Mouse (Mus musculus): ENCODE results near the gene Ap3b2. TPM values are rescaled to one million over a fixed set of nuclear protein-coding genes. Genes with fewer than 3 reads are reported as not detected.
"Not testable (repeated sequence)": the region's sequence is repeated elsewhere in the genome, so short reads cannot be mapped to it uniquely, and the experiment has no call there.

Ap3b2 gene
- polyA plus RNA-seq, 1 experiment from 2014 or later, result 2.1 TPM

- H3K36me3 ChIP-seq (ENCODE audit: control insufficient read depth, insufficient read depth, low read length), result no peaks in the 10 kb centered on the region
- H3K9ac ChIP-seq (ENCODE audit: low read length), result no peak overlapping the region
- WGBS, result 51% methylated on average over 9 of the region's 9 CpGs
- no peaks in the 10 kb centered on the region for H3K9me3 ChIP-seq (ENCODE audit: control insufficient read depth, low read length)
- ATAC-seq (ENCODE audit: low FRiP score, low TSS enrichment) (no peak), DNase-seq (ENCODE audit: low spot score) (no peak)
- TF ChIP-seq CTCF (IDR thresholded peaks at IDR 0.05; ENCODE audit: low read depth), result no peak
- TF ChIP-seq EP300 (optimal IDR thresholded peaks at IDR 0.05), result no peak
- H3K4me1 ChIP-seq (replicated peaks; ENCODE audit: control insufficient read depth, insufficient read depth), result no peaks in the 10 kb centered on the region
- peak overlapping the region; percentile 40; the same call in 1 of the 2 replicates for H3K4me3 ChIP-seq (ENCODE audit: low read depth, low read length)
- peak overlapping the region; percentile 62; the same call in 1 of the 2 replicates for H3K4me2 ChIP-seq (replicated peaks; ENCODE audit: low read depth)
- no peak overlapping the region for H3K27ac ChIP-seq (replicated peaks)
- 0 out of 2 replicates have a peak, but pooled peaks cover 3% of the 10 kb centered on the region for H3K27me3 ChIP-seq (ENCODE audit: control insufficient read depth, insufficient read depth, low read length)
Observed at GRCm38 (mm10) chr7:81492628-81493027, 1.1 kb downstream of the Ap3b2 start.

- Histone ChIP-seq H3K4me3 (ENCODE audit: low read depth, low read length) (no peak overlapping the region), H3K4me1 (replicated peaks; ENCODE audit: control insufficient read depth, insufficient read depth) (no peaks in the 10 kb centered on the region), H3K36me3 (ENCODE audit: control insufficient read depth, insufficient read depth, low read length) (no peaks in the 10 kb centered on the region), H3K27ac (replicated peaks) (no peak overlapping the region), H3K27me3 (ENCODE audit: control insufficient read depth, insufficient read depth, low read length) (0 out of 2 replicates have a peak, but pooled peaks cover 3% of the 10 kb centered on the region), H3K9me3 (ENCODE audit: control insufficient read depth, low read length) (no peaks in the 10 kb centered on the region), H3K4me2 (replicated peaks; ENCODE audit: low read depth) (no peak overlapping the region), H3K9ac (ENCODE audit: low read length) (no peak overlapping the region)
- ATAC-seq (ENCODE audit: low FRiP score, low TSS enrichment) (no peak), DNase-seq (ENCODE audit: low spot score) (no peak)
- TF ChIP-seq CTCF (IDR thresholded peaks at IDR 0.05; ENCODE audit: low read depth) (no peak), EP300 (optimal IDR thresholded peaks at IDR 0.05) (no peak)
- WGBS, result 10% methylated on average over 9 of the region's 9 CpGs
Observed at GRCm38 (mm10) chr7:81489649-81490048, 4.1 kb downstream of the Ap3b2 start.

- no peak overlapping the region for H3K4me3 ChIP-seq (ENCODE audit: low read depth, low read length)
- H3K27ac ChIP-seq (replicated peaks), result no peak overlapping the region
- H3K4me1 ChIP-seq (replicated peaks; ENCODE audit: control insufficient read depth, insufficient read depth), result no peaks in the 10 kb centered on the region
- TF ChIP-seq EP300 (optimal IDR thresholded peaks at IDR 0.05) (no peak), CTCF (IDR thresholded peaks at IDR 0.05; ENCODE audit: low read depth) (no peak)
- 0 out of 2 replicates have a peak, but pooled peaks cover 5% of the 10 kb centered on the region for H3K27me3 ChIP-seq (ENCODE audit: control insufficient read depth, insufficient read depth, low read length)
- no peaks in the 10 kb centered on the region for H3K9me3 ChIP-seq (ENCODE audit: control insufficient read depth, low read length)
- WGBS, result 13% methylated on average over 8 of the region's 8 CpGs
- ATAC-seq (ENCODE audit: low FRiP score, low TSS enrichment) (no peak), DNase-seq (ENCODE audit: low spot score) (no peak)
- H3K36me3 ChIP-seq (ENCODE audit: control insufficient read depth, insufficient read depth, low read length), result no peaks in the 10 kb centered on the region
- H3K4me2 ChIP-seq (replicated peaks; ENCODE audit: low read depth), result no peak overlapping the region
- no peak overlapping the region for H3K9ac ChIP-seq (ENCODE audit: low read length)
Observed at GRCm38 (mm10) chr7:81480800-81481199, 12.9 kb downstream of the Ap3b2 start.

- Histone ChIP-seq H3K4me2 (replicated peaks; ENCODE audit: low read depth) (no peak overlapping the region), H3K4me3 (ENCODE audit: low read depth, low read length) (no peak overlapping the region), H3K27me3 (ENCODE audit: control insufficient read depth, insufficient read depth, low read length) (0 out of 2 replicates have a peak, but pooled peaks cover 5% of the 10 kb centered on the region), H3K9me3 (ENCODE audit: control insufficient read depth, low read length) (no peaks in the 10 kb centered on the region), H3K36me3 (ENCODE audit: control insufficient read depth, insufficient read depth, low read length) (no peaks in the 10 kb centered on the region), H3K4me1 (replicated peaks; ENCODE audit: control insufficient read depth, insufficient read depth) (no peaks in the 10 kb centered on the region), H3K27ac (replicated peaks) (no peak overlapping the region), H3K9ac (ENCODE audit: low read length) (no peak overlapping the region)
- DNase-seq (ENCODE audit: low spot score), result no peak
- no peak for TF ChIP-seq EP300 (optimal IDR thresholded peaks at IDR 0.05)
- no peak for TF ChIP-seq CTCF (IDR thresholded peaks at IDR 0.05; ENCODE audit: low read depth)
- ATAC-seq (ENCODE audit: low FRiP score, low TSS enrichment), result no peak
- WGBS, result 71% methylated on average over 3 of the region's 3 CpGs
Observed at GRCm38 (mm10) chr7:81479531-81480090, 14.1 kb downstream of the Ap3b2 start.

DNA sequence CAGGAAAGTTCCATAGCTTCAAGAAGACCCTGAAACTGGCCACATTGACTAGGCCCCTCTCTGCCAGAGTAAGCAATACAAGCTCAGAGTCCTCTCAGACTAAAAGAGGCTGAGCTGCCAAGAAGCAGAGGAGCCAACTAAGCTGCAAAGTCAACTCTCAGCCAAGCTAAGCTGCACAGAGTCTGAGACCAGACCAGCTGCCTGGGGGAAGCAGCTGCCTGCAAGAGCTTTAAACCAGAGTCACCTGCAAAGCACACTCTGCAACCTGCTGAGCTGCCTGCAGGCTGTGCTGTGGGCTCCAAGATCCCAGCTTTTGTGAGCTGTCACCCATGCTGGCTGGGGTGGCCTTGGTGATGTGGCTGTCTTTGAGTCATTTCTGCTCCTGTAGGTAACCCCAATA, 15.5 kb downstream of the Ap3b2 start:
- H3K27ac ChIP-seq (replicated peaks); H3K9ac ChIP-seq (ENCODE audit: low read length); H3K9me3 ChIP-seq (ENCODE audit: control insufficient read depth, low read length); H3K4me2 ChIP-seq (replicated peaks; ENCODE audit: low read depth); H3K36me3 ChIP-seq (ENCODE audit: control insufficient read depth, insufficient read depth, low read length); H3K4me3 ChIP-seq (ENCODE audit: low read depth, low read length); DNase-seq (ENCODE audit: low spot score); ATAC-seq (ENCODE audit: low FRiP score, low TSS enrichment); H3K4me1 ChIP-seq (replicated peaks; ENCODE audit: control insufficient read depth, insufficient read depth); H3K27me3 ChIP-seq (ENCODE audit: control insufficient read depth, insufficient read depth, low read length): not testable (repeated sequence)
- peak; percentile 25; the same call in 1 of the 2 replicates for TF ChIP-seq CTCF (IDR thresholded peaks at IDR 0.05; ENCODE audit: low read depth)

GRCm38 (mm10) chr7:81476833-81477232, 16.9 kb downstream of the Ap3b2 start:
- ATAC-seq (ENCODE audit: low FRiP score, low TSS enrichment), result 0 out of 2 replicates have a peak, but pooled peaks have one; percentile 21
- no peak overlapping the region for H3K4me3 ChIP-seq (ENCODE audit: low read depth, low read length)
- no peaks in the 10 kb centered on the region for H3K9me3 ChIP-seq (ENCODE audit: control insufficient read depth, low read length)
- H3K36me3 ChIP-seq (ENCODE audit: control insufficient read depth, insufficient read depth, low read length), result no peaks in the 10 kb centered on the region
- no peak overlapping the region for H3K27ac ChIP-seq (replicated peaks)
- peak; percentile 15 for DNase-seq (ENCODE audit: low spot score)
- H3K4me2 ChIP-seq (replicated peaks; ENCODE audit: low read depth), result no peak overlapping the region
- H3K4me1 ChIP-seq (replicated peaks; ENCODE audit: control insufficient read depth, insufficient read depth), result no peaks in the 10 kb centered on the region
- no peak overlapping the region for H3K9ac ChIP-seq (ENCODE audit: low read length)
- H3K27me3 ChIP-seq (ENCODE audit: control insufficient read depth, insufficient read depth, low read length), result 0 out of 2 replicates have a peak, but pooled peaks cover 5% of the 10 kb centered on the region
- 5% methylated on average over 24 of the region's 24 CpGs for WGBS
- TF ChIP-seq CTCF (IDR thresholded peaks at IDR 0.05; ENCODE audit: low read depth) (peak; percentile 33), EP300 (optimal IDR thresholded peaks at IDR 0.05) (no peak)

Data from stomach, postnatal 0 days (tissue).